Mouse (Mus musculus): ENCODE results near the gene Tgfbr1.

Gene Tgfbr1

DNA sequence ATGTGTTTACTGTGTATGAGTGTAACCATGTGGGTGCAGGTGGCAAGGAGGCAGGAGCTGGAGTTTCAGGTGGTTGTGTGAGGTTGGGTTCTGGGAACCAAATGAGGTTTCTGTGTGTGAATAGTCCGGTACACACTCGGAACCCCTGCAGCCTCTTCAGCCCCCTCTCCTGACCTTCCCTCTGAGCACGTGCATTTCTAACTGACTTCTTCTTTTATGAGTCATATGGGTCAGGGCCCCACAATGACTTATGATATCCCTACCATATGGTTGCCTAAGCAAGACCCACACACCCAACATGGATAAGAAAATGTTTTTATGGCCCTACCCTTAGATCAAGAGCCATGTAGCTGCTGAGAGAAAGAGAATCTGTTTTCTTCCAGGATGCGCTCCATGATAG is 6.0 kb upstream of the Tgfbr1 start:
- in situ Hi-C loops (cut with MboI; ENCODE audit: low sequenced_read_pairs), result no loop called here

DNA sequence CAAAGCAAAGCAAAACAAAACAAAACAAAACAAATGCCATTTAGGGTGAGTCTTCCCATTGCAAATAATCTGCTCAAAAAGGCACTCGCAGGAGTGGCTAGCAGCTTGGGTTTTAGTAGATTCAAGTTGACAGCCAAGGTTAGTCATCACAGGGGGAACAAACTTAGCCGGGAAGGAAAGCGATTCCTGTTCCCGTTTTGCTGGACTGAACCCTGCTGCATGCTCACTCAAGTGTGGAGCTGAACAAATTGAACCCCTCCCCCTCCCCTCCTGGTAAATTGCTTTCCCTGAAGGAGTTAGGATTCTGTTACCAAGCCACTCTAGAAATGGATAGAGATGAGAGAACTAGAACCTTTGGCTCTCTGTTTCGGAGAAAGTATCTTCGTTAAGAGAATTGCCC is 3.3 kb upstream of the Tgfbr1 start:
- in situ Hi-C loops (cut with MboI; ENCODE audit: low sequenced_read_pairs), result loop anchor here (5.0 kb wide), 1 partner anchor 97 kb away; no protein-coding TSS in a partner anchor

DNA sequence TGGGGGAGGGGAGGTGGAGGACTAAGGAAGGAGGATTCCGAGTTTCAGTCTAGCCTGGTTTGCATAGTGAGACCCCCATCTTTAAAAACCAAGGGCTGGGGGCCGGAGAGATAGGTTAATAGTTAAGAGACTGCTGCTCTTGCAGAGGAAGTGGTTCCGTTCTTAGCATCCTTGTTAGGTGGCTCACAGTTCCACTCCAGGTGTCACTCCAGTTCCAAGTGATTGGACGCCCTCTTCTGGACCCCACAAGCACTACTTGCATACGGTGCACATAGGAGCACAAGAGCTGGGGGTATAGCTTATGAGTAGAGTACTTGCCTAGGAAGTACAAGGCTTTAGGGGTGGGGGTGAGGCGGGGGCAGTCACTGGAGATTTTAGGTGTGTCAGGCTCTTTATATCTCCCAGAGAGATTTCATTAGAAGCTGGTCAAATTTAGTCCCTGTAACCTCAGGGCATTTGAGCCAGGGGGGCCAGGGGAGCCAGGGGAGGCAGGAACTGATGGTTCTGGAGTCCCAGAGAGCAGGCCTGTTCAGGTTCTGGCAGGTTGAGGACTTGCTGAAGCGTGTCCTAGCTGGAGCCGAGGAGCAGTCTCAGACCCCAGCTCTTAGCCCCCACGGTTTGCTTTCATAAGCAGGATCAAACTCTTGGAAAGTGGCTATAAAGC is 1.5 kb upstream of the Tgfbr1 start:
- in situ Hi-C loops (cut with MboI; ENCODE audit: low sequenced_read_pairs), result loop anchor here (5.0 kb wide), 1 partner anchor 99 kb away; no protein-coding TSS in a partner anchor

DNA sequence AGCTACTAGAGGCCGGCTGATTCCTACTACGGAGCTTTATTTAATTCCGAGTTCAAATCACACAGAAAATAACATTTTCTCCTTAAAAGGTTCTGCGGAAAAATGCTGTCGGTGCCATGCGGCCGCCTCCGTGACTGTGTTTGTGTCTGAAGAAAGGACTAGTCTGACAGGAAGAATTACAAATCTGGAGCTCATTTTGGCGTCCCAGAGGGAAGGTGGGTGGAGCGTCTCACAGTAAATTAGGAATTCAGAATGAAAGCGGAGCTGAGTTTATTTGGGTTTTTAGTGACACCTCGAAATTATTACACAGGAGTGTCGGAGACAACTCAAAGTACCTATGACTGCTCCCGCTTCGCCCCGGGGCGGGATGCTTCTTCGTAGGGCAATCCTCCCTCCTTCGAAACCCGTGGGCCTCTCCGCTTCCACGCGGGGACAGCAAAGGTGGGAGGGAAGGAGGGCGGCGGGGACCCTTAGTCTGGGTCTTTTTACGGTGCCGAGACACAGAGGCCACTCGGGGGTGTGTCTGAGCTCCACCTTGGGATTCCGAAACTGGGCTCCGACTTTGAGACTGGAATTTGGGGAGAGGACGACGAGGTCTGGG is 861 bp upstream of the Tgfbr1 start:
- in situ Hi-C loops (cut with MboI; ENCODE audit: low sequenced_read_pairs), result loop anchor here (5.0 kb wide), 1 partner anchor 100 kb away; no protein-coding TSS in a partner anchor

DNA sequence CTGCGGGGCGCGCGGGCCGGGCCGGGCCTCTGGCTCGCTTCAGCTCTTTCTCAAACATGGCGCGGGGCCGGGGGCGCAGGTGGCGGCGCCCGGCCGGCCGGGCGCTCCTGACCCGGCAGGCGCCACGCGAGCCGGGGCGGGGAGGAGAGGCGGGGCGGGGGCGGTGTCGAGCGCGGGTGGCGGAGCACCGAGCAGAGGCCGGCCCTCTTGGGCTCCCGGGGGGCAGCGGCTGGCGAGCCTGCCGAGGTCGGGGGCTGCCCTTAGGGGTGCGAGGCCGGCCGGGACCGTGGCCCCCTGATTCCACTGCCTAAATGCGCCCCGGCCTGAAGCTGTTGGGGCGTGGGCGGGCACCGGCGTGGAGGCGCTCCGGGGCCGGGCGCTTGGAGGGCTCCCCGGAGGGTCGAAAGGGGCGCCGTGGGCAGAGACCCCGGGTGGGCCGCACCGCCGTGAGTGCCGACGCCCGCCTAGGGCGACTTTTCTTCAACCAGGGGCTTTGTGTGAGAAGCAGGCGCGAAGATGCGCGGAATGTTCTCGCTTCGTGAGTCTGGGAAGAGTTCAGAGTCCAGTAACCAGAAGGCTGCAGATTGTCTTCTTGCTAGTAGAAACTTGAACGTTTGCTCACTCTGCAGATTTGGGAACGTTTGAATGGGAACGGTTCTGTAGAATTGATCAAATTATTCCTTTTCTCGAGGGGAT is 542 bp downstream of the Tgfbr1 start:
- in situ Hi-C loops (cut with MboI; ENCODE audit: low sequenced_read_pairs), result loop anchor here (5.0 kb wide), 1 partner anchor 101 kb away; no protein-coding TSS in a partner anchor

DNA sequence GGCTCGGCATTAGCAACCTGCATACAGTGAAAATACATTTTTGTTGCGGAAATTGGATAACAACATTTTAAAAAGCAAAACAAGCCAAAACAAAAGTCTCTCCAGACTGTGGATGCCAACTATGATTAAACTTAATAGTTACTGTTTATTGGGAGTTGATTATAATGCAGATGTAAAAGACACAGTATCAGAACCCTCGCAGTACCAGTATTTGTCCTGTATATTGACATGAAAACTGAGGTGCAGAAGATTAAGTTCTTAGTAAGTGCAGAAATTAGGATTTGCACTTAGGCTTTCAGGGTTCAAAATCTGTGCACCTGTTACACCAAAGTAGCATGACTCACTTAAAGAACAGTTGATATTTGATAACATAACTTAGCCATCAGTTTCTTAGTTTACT is 1.3 kb downstream of the Tgfbr1 start:
- in situ Hi-C loops (cut with MboI; ENCODE audit: low sequenced_read_pairs), result loop anchor here (5.0 kb wide), 1 partner anchor 102 kb away; no protein-coding TSS in a partner anchor

DNA sequence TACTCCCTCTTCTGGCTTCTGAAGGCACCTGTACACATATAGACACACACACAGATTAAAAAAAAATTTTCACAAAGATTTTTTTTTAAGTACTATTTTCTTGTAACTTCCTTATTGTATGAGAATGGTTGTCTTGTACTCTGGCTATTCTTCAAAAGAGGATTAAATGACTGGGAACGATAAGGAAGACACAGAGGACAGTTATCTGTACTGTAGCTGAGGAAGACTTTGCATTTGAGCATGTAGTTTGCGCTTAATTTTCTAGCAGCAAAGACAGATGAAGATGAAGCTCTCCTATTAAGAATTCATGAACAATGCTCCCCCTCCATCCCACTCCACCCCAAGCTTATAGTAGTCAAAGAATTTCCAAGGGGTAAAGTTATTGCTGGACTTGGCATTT is 9.6 kb downstream of the Tgfbr1 start:
- in situ Hi-C loops (cut with MboI; ENCODE audit: low sequenced_read_pairs), result no loop called here

DNA sequence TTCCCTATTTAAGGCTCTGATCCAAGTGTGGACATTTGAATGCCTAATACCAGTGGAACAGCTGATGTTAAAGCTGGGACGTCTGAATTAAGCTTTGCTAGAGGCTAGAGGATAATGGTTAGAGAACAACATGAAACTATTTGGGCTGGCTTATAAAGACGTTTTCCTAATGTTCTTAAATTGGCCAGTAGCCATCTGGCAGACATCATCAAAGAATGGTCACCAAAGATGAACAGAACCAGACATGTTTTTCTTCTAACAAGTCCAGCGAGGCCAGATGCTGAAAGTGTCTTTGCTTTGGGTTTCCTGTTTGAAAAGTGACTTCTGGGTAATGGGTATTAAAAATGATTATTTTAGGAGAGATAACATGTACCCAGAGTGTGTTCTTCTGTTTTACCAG is 10.1 kb downstream of the Tgfbr1 start:
- in situ Hi-C loops (cut with MboI; ENCODE audit: low sequenced_read_pairs), result no loop called here

DNA sequence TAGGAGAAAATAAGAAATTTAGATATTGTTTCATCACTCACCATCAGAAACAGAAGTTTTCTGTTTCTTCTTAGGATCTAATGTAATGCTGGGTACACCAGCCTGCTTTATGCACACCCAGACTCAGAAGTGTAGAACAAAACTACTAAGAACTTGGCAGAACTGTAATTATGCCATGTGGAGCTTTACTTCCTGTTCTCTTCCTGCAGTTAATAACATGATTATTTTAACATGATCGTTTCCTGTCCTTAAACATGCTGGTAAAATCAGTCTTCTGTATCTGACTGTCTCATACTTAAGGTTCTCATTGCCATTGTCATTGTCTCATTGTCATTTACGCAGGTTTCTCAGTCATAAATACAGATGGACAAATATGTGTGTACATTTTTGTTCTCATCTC is 15.7 kb downstream of the Tgfbr1 start:
- in situ Hi-C loops (cut with MboI; ENCODE audit: low sequenced_read_pairs), result no loop called here

DNA sequence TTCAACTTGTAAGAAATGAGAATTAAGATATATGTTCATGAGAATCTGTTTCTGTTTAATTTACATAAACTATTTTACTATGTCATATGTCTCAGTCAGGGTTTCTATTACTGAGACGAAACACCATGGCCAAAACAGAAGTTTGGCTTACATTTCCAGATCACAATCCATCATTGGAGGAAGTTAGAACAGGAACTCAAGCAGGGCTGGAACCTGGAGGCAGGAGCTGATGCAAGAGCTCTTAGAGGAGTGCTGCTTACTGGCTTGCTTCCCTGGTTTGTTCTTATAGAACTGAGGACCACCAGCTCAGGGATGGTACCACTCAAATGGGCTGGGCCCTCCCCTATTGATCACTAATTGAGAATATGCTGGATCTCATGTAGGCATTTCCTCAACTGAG is 25.7 kb downstream of the Tgfbr1 start:
- in situ Hi-C loops (cut with MboI; ENCODE audit: low sequenced_read_pairs), result no loop called here

DNA sequence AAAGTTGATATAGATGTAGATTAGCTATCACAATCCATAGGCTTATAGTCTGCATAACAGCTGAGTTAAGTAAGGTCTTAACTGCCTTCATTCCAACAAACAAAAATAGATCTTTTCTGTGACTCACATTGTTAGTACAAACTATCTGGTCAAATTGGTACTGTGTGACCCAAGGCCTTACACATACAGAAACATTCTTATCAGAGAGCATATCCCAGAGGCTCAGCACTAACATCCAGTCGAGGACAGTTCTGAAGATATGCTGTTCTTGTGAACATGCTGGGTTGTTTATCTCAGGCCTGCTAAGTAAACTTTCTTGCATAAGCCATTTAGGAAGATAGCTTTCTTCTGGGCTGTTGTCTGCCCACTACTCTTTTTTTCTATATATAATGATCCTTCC is 29.4 kb downstream of the Tgfbr1 start:
- in situ Hi-C loops (cut with MboI; ENCODE audit: low sequenced_read_pairs), result no loop called here

DNA sequence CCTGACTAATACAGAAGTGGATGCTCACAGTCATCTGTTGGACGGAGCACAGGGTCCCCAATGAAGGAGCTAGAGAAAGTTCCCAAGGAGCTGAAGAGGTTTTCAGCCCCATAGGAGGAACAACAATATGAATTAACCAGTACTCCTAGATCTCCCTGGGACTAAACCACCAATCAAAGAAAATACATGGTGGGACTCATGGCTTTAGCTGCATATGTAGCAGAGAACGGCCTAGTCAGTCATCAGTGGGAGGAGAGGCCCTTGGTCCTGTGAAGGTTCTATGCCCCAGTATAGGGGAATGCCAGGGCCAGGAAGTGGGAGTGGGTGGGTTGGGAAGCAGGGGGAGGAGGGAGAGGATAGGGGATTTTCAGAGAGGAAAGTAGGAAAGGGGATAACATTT is 38.9 kb downstream of the Tgfbr1 start:
- in situ Hi-C loops (cut with MboI; ENCODE audit: low sequenced_read_pairs), result loop anchor here (10.0 kb wide), 1 partner anchor 267 kb away; no protein-coding TSS in a partner anchor

DNA sequence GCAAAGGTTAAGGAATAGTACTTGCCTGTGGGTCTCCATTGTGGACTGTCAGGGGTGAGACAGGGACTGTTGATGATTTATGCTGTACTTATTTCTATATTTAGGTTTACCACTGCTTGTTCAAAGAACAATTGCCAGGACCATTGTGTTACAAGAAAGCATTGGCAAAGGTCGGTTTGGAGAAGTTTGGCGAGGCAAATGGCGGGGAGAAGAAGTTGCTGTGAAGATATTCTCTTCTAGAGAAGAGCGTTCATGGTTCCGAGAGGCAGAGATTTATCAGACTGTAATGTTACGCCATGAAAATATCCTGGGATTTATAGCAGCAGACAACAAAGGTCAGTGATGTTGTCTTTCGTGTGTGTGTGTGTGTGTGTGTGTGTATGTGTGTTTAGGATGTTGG is 43.2 kb downstream of the Tgfbr1 start:
- in situ Hi-C loops (cut with MboI; ENCODE audit: low sequenced_read_pairs), result loop anchor here (10.0 kb wide), 1 partner anchor 271 kb away; no protein-coding TSS in a partner anchor

DNA sequence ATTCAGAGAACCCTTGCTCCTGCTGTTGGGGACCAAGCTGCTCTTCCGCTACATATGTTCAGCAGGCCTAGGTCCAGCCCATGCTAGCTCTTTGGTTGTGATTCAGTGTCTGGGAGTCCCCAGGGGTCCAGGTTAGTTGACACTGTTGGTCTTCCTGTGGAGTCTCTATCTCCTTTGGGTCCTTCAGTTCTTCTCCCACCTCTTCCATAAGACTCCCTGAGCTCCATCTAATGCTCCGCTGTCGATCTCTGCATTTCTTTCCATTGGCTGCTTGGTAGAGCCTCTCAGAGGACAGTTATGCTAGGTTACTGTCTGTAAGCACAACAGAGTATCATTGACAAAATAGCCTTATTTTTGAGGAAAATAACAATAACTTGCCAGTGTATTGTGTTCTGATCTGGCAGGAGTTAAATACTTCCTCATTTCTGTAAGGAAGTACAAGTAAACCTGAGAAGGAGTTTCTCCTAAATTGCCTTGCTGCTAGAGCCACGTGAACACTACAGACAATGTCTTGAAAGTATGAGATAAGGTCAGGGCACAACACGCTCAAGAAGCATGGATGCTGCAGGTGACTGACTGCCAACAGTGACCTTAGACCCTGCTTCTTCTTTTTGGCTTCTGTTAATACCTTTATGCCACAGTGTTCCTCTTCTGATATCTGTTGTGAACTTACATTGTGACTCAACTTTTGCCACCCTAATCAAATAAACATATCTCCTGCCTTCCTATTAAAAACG is 45.1 kb downstream of the Tgfbr1 start:
- in situ Hi-C loops (cut with MboI; ENCODE audit: low sequenced_read_pairs), result loop anchor here (10.0 kb wide), 1 partner anchor 273 kb away; no protein-coding TSS in a partner anchor

DNA sequence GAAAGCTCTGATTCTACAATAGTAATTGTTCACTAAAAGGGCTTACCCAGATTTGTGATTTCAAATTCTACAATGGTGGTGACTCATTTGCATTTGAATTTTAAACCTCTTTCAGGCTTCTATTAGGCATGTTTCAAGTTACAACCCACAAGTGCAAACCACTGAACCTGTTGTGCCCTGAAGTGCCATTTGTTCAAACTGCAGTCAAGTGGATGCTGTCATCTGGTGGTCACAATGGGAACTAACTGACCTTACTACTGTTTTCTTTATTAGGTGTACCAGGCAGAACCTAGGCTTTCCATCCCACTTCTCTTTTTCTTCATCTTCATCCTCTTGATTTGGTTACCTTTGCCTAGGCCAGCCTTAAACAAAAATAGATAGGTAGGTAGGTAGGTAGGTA is 46.8 kb downstream of the Tgfbr1 start:
- in situ Hi-C loops (cut with MboI; ENCODE audit: low sequenced_read_pairs), result loop anchor here (10.0 kb wide), 1 partner anchor 275 kb away; no protein-coding TSS in a partner anchor

DNA sequence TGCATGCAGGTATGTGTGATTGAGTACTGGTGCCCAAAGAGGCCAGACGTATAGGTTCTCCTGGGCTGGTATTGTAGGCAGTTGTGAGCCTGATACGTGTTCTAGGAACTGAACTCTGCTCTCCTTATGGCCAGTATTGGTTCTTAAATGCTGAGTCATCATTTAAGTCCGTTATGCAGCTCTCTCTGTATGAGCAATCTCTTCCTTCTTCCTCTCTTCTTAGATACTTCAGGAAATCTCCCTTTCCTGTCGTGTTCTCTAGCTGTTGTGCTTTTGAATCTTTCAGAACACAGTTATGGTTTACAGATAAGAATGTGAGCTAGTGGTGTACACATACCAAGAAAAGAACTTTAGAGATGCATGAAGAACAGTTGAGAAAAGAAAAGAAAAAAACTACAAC is 47.3 kb downstream of the Tgfbr1 start:
- in situ Hi-C loops (cut with MboI; ENCODE audit: low sequenced_read_pairs), result no loop called here

DNA sequence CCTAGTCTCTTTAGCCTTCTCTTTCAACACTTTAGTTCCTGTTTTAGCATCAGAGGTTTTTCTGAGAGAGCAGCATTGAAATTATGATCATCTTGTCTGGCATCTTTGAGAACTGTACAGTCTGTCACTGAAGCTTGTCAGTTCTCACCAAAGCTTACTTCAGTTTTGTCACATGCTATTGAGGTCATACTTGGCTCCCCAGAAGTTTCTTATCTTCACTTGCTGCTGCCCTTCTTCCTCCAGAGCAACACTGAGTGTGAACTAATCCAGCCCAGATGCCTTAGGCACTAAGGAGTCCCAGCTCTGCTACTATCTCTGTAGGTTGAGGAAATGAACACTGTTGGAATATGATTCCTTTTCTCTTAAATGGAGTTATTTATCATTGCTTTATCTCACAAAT is 49.2 kb downstream of the Tgfbr1 start:
- in situ Hi-C loops (cut with MboI; ENCODE audit: low sequenced_read_pairs), result no loop called here

DNA sequence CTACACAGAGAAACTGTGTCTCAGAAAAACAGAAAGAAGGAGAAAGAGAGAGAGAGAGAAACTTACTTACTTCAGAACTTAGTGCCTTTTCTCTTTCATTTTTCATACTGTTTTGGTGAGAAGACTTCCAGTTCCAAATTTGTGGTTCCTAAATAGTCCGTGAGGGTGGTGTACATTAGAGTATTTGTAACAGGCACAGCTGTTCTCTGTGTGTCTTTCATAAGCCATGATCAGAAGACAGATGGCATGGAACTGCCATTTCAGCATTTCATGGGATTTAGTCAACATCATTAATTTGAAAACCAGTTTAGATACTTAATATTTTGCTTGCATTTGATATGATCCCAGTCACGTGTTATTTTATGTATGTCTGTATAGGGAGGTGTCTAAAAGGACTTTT is 51.5 kb downstream of the Tgfbr1 start:
- in situ Hi-C loops (cut with MboI; ENCODE audit: low sequenced_read_pairs), result no loop called here

DNA sequence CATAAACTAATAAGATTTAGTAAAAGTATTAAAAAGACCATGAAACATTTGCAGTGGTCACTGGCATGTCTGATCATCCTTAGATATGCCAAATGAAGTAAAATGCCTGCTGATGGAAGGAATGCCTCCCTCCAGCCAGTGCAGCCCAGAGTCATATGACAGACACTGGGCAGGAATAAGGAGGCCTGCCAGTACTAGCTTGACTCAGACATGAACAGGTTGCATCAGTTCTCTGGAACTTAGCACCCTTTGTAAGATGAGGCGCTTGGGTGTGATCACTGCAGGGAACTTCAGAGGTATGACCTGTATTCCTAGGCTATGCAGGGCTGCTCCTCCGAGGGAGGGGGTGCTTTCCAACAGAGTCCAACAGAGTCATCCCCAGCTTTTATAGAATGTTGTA is 54.1 kb downstream of the Tgfbr1 start:
- in situ Hi-C loops (cut with MboI; ENCODE audit: low sequenced_read_pairs), result no loop called here

DNA sequence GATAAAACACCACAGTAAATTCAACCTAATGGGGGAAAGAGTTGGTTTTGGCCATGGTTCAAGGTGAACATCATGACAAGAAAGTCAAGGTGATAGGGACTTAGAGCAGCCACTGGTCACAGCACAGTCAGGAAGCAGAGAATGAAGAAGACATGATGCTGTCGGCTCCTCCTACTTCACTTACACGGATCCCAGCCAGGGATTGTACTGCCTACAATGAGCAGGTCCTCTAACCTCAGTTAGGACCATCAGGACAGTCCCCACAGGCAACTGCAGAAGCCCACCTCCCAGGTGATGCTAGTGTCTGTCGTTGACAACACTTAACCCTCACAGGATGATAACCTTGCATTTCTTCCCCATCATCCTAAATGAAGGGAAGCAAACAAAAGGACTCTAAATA is 64.8 kb downstream of the Tgfbr1 start:
- in situ Hi-C loops (cut with MboI; ENCODE audit: low sequenced_read_pairs), result no loop called here
